Mouse (Mus musculus) forebrain, embryonic 15.5 days (tissue): ENCODE data around the gene Slc26a11. TPM values are rescaled to one million over a fixed set of nuclear protein-coding genes. Genes with fewer than 3 reads are reported as not detected.
A peak's percentile ranks its signal among the peaks of the same experiment; 100 is the strongest.

Source experiments
- ATAC-seq: fragments of 200-750 bp; cut with Nextera tagmentation; replicated peaks from 2 replicates; pipeline ENCODE4 v1.8.0; 2017; ENCODE audit warnings: mild to moderate bottlenecking, moderate TSS enrichment, moderate library complexity
- H3K27ac ChIP-seq: fragments of 300-500 bp; sonication (generic); replicated peaks from 2 replicates; pipeline ENCODE4 v1.5.1; 2015; ENCODE audit warnings: mild to moderate bottlenecking, inconsistent platforms
- H3K27me3 ChIP-seq: fragments of 300-500 bp; sonication (generic); 2 replicates; pipeline ENCODE4 v1.6.1; 2015; ENCODE audit warnings: inconsistent platforms
- H3K36me3 ChIP-seq: fragments of 300-500 bp; sonication (generic); 2 replicates; pipeline ENCODE4 v1.6.1; 2015; ENCODE audit warnings: mild to moderate bottlenecking, inconsistent platforms
- H3K4me1 ChIP-seq: fragments of 300-500 bp; sonication (generic); 2 replicates; pipeline ENCODE4 v1.6.1; 2015; ENCODE audit warnings: inconsistent platforms
- H3K4me2 ChIP-seq: fragments of 300-500 bp; sonication (generic); replicated peaks from 2 replicates; pipeline ENCODE4 v1.6.1; 2015; ENCODE audit warnings: mild to moderate bottlenecking, inconsistent platforms
- H3K4me3 ChIP-seq: fragments of 300-500 bp; sonication (generic); 2 replicates; pipeline ENCODE4 v1.5.1; 2015; ENCODE audit warnings: mild to moderate bottlenecking, inconsistent platforms
- H3K9ac ChIP-seq: fragments of 300-500 bp; sonication (generic); replicated peaks from 2 replicates; pipeline ENCODE4 v1.6.1; 2015; ENCODE audit warnings: mild to moderate bottlenecking, inconsistent platforms
- H3K9me3 ChIP-seq: fragments of 300-500 bp; sonication (generic); 2 replicates; pipeline ENCODE4 v1.6.1; 2016; ENCODE audit warnings: inconsistent platforms
- WGBS: fragments of 180-500 bp; shearing (Covaris S2); methylation state at CpG from one replicate; pipeline ENCODE4 v1.1.7; 2015; ENCODE audit warnings: mixed read lengths; 5-methylcytosine and 5-hydroxymethylcytosine counted together
- microRNA counts: library from miRNA; unstranded; fragments of <30 nt; microRNA quantifications from one replicate; lab custom pipeline; 2016
- microRNA-seq: library from miRNA; unstranded; fragments of <30 nt; microRNA quantifications from one replicate; pipeline ENCODE4, GENCODE M21; 2016
- polyA plus RNA-seq: library from polyadenylated mRNA; unstranded; fragments of >200 nt; fragmentation: Nextera tagmentation; extraction: Ambion mirVana; gene quantifications from 2 replicates; pipeline ENCODE4 v1.2.1, GENCODE M21; 2015

The Slc26a11 gene
- polyA plus RNA-seq, 1 experiment from 2014 or later, result 3.9 TPM

- WGBS, result 83% methylated on average over 5 of the region's 5 CpGs
- no peaks in the 10 kb centered on the region for H3K4me1 ChIP-seq
- H3K27me3 ChIP-seq, result no peaks in the 10 kb centered on the region
- no peak overlapping the region for H3K27ac ChIP-seq
- no peaks in the 10 kb centered on the region for H3K9me3 ChIP-seq
- ATAC-seq, result no peak
- H3K36me3 ChIP-seq, result no peaks in the 10 kb centered on the region
- no peak overlapping the region for H3K4me2 ChIP-seq
- H3K9ac ChIP-seq, result no peak overlapping the region
- H3K4me3 ChIP-seq, result no peak overlapping the region
Observed at GRCm38 (mm10) chr11:119420426-119420825, 65.1 kb downstream of the Slc26a11 start.

GRCm38 (mm10) chr11:119427431-119427830, 72.1 kb downstream of the Slc26a11 start:
- ATAC-seq, result no peak
- Histone ChIP-seq H3K4me2 (no peak overlapping the region), H3K36me3 (no peaks in the 10 kb centered on the region), H3K9ac (no peak overlapping the region), H3K4me3 (no peak overlapping the region), H3K27me3 (no peaks in the 10 kb centered on the region), H3K27ac (no peak overlapping the region), H3K4me1 (peaks cover 7% of the 10 kb centered on the region), H3K9me3 (no peaks in the 10 kb centered on the region)
- 87% methylated on average over 6 of the region's 6 CpGs for WGBS

GRCm38 (mm10) chr11:119427986-119428385, 72.6 kb downstream of the Slc26a11 start:
- peak overlapping the region; percentile 35 for H3K4me3 ChIP-seq
- WGBS, result 85% methylated on average over 5 of the region's 5 CpGs
- no peaks in the 10 kb centered on the region for H3K27me3 ChIP-seq
- H3K36me3 ChIP-seq, result no peaks in the 10 kb centered on the region
- 0 out of 2 replicates have a peak overlapping the region, but pooled peaks have one; percentile 33 for H3K9ac ChIP-seq
- no peaks in the 10 kb centered on the region for H3K9me3 ChIP-seq
- H3K27ac ChIP-seq, result no peak overlapping the region
- H3K4me1 ChIP-seq, result peaks cover 7% of the 10 kb centered on the region
- no peak for ATAC-seq
- H3K4me2 ChIP-seq, result peak overlapping the region; percentile 68

DNA sequence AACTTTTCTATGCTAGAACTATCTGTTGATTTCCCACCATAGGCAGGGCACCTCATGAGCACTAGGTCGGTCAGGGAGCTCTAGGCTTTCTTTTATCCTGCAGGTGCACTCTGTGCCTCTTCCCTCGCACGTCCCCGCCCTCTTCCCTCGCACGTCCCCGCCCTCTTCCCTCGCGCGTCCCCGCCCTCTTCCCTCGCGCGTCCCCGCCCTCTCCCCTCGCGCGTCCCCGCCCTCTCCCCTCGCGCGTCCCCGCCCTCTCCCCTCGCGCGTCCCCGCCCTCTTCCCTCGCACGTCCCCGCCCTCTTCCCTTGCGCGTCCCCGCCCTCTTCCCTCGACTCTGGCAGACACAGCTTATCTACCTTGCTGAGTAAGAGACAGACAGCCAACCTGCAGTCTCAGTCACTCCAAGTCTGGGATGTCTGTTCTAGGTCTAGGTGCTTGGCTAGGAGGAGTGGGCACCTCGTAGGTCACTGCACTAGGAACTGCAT, 73.3 kb downstream of the Slc26a11 start:
- H3K4me2 ChIP-seq, result peak overlapping the region; percentile 68
- peaks cover 7% of the 10 kb centered on the region for H3K4me1 ChIP-seq
- no peak overlapping the region for H3K27ac ChIP-seq
- ATAC-seq, result peak; percentile 55; the same call in 1 of the 2 replicates
- no peaks in the 10 kb centered on the region for H3K27me3 ChIP-seq
- peak overlapping the region; percentile 33; the same call in 1 of the 2 replicates for H3K9ac ChIP-seq
- H3K36me3 ChIP-seq, result no peaks in the 10 kb centered on the region
- no peaks in the 10 kb centered on the region for H3K9me3 ChIP-seq
- peak overlapping the region; percentile 35 for H3K4me3 ChIP-seq
- 2% methylated on average over 23 of the region's 35 CpGs for WGBS

MicroRNAs encoded within 50 kb of the gene (microRNA counts, 519-probe panel; counts per million panel counts)
- microRNA mmu-miR-1932 (lab: Ali Mortazavi, UCI), result not detected

Small RNA genes within 50 kb of the gene (microRNA-seq; reads per million reads assigned to microRNA genes)
- not detected for gene Mir1932

Other genes starting within 250 kb of the Slc26a11 start
- gene Tbc1d16, start 127.1 kb upstream of the Slc26a11 start, polyA plus RNA-seq, result 52.4 and 54.6 TPM in 2 replicates
- 12.9 and 13.7 TPM in 2 replicates for gene Ccdc40, start 127.0 kb upstream of the Slc26a11 start, polyA plus RNA-seq
- gene Gaa, start 87.7 kb upstream of the Slc26a11 start, polyA plus RNA-seq, result 43.9 and 49.8 TPM in 2 replicates
- gene Eif4a3, start 55.5 kb upstream of the Slc26a11 start, polyA plus RNA-seq, result 302 and 313 TPM in 2 replicates
- 0.09 and 0.18 TPM in 2 replicates for gene Card14, start 47.8 kb upstream of the Slc26a11 start, polyA plus RNA-seq
- 3.0 and 3.7 TPM in 2 replicates for gene Sgsh, start within 50 bp of the Slc26a11 start, polyA plus RNA-seq
- 0.75 and 1.4 TPM in 2 replicates for gene Rnf213, start 37.5 kb downstream of the Slc26a11 start, polyA plus RNA-seq
- gene Endov, start 135.8 kb downstream of the Slc26a11 start, polyA plus RNA-seq, result 17.3 and 18.5 TPM in 2 replicates
- 9.0 and 10.2 TPM in 2 replicates for gene Nptx1, start 192.2 kb downstream of the Slc26a11 start, polyA plus RNA-seq
- 12.0 and 13.3 TPM in 2 replicates for gene Rptor, start 247.3 kb downstream of the Slc26a11 start, polyA plus RNA-seq